Mouse (Mus musculus): ENCODE measurements around the gene Tmem87a. TPM values are rescaled to one million over a fixed set of nuclear protein-coding genes. Genes with fewer than 3 reads are reported as not detected.

The Tmem87a gene
- 2.2 and 2.3 TPM in 2 replicates for polyA plus RNA-seq (2012; rRNA removed; ENCODE audit: low replicate concordance)

DNA sequence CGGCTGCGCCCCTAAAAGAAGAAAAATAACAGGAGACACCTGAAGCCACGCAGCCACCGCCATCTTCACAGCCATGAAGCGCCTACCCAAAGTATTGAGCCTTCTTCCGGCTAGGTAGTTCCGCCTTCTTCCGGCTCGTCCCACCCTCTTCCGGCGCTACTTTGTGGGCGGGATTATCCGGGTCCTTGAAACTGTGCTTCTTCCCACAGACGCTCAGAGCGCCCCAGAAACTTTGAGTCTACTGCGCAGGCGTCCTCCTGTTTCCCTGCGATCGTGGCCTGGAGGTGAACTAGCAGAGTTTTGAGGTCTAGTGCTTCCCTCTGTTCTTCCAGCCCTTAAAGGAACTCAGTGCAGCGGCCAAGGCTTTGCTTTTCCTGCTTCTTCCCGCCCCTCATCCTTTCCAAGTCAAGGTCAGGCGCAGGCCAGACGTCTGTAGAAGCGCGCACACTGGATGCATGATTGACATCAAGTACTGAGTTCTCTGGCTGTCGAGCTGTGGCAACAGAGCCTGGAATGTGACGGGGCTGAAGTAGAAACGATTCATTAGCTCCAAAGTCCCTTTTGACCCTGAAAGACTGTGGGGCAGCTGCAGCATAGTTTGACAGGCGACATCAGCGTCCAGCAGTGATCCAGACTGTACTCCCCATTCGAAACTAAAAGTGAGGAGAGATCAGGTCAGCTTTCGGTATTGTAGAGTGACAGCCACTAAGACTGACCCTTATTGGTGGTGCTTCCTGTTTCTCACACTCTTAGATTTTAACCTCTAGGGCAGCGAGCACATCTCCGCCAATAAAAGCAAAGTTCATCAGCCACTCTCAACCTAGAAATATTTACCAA is at the start of gene Tmem87a:
Gene Tmem87a (minus strand): TSS at position 128 of the 837 bp plus-strand sequence.

DNA sequence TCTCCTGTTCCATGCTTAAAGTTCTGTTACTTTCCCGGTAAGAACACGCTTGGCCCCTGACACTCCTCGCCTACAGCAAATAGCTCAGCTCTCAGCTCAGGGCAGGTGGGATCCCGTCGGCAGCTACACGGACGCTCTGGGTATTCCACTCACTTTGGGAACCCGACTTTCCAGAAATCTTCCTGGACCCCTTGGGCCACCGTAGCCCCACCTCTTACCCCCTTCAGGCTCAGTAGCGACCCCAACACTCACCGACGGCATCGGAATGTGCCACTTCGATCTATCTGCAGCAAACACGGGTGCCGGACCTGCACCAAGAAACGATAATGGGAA is 294 bp downstream of the Tmem87a start, which contains the start of gene Ganc:
Gene Ganc (plus strand): TSS at position 244 of the 333 bp plus-strand sequence.

DNA sequence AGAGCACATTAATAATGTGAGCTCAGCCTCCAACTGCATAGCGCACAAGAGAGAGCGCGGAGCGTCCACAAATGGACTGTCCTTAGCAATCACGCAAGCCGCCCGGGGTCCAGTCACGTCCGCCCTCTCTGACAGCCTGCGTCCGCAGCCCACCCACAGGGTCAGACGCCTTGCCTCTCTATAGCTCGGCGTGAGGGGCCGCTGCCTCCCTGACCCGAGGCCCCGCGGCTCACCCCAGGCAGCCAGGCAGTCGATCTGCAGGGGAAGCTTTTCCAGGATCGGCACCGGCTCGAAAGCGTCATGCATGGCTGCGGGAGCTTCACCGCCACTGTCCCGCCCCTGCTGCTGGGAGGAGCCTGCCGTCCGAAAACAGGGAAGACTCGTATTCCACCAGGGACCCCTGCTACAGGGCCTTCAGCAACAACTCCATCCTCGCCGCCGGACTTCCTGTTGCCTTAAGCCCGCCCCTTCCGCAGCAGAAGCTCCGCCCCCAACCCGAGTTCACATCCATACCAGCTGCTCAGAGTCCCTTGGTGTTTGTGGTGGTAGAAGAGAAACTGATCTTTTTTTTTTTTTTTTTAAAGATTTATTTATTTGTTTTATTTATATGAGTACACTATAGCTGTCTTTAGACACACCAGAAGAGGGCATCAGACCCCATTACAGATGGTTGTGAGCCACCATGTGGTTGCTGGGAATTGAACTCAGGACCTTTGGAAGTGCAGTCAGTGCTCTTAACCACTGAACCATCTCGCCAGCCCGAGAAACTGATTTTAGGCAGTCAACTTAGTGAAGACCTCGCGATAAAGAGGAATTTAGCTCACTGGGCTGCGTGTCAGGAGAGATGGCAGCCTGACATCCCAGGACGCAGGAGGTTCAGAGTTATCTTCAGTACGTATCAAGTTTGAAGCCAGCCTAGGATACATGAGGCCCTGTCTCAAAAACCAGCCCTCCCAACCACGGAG is 50.9 kb downstream of the Tmem87a start, which contains the start of gene Vps39:
Gene Vps39 (minus strand): TSS at position 456 of the 965 bp plus-strand sequence.

DNA sequence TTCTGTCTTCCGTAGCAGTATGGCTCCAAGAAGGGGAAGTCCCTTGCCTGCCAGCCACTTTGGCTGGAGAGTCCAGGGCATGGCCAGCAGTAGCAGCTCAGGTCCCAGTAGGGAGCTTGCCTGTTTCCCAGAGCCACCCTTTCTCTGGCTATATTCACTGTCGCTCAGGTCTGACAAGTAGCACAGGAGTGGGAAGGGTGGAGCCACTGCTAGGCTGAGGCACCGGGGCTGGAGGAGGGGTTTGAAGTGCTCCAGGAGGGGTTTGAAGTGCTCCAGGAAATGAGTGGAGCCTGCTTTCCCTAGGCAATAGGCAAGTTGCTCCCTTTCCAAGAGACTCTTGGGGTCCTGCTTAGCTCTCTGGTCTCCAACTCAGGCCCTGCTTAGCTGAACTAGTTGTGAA is 89.9 kb downstream of the Tmem87a start, which contains the start of gene Pla2g4f:
Gene Pla2g4f (minus strand): TSS at position 190 of the 400 bp plus-strand sequence.

Other genes with a start within 250 kb of the Tmem87a start
- gene Ehd4, start 249.5 kb downstream of the Tmem87a start, polyA plus RNA-seq (2012; rRNA removed; ENCODE audit: low replicate concordance), result 17.1 and 18.4 TPM in 2 replicates
- gene Pla2g4e, start 158.8 kb downstream of the Tmem87a start, polyA plus RNA-seq (2012; rRNA removed; ENCODE audit: low replicate concordance), result 0.04 and 0.28 TPM in 2 replicates
- gene Pla2g4d, start 114.9 kb downstream of the Tmem87a start, polyA plus RNA-seq (2012; rRNA removed; ENCODE audit: low replicate concordance), result 0.02 TPM in 1 of 2 replicates, not detected in the other
- gene Pla2g4f, start 89.9 kb downstream of the Tmem87a start, polyA plus RNA-seq (2012; rRNA removed; ENCODE audit: low replicate concordance), result 0.12 and 0.19 TPM in 2 replicates
- 6.9 and 9.7 TPM in 2 replicates for gene Vps39, start 51.0 kb downstream of the Tmem87a start, polyA plus RNA-seq (2012; rRNA removed; ENCODE audit: low replicate concordance)
- gene Ganc, start 217 bp downstream of the Tmem87a start, polyA plus RNA-seq (2012; rRNA removed; ENCODE audit: low replicate concordance), result 3.5 and 6.2 TPM in 2 replicates
- 0.47 and 0.62 TPM in 2 replicates for gene Capn3, start 51.9 kb upstream of the Tmem87a start, polyA plus RNA-seq (2012; rRNA removed; ENCODE audit: low replicate concordance)
- 8.6 and 31.0 TPM in 2 replicates for gene Zfp106, start 159.7 kb upstream of the Tmem87a start, polyA plus RNA-seq (2012; rRNA removed; ENCODE audit: low replicate concordance)
- gene Snap23, start 163.6 kb upstream of the Tmem87a start, polyA plus RNA-seq (2012; rRNA removed; ENCODE audit: low replicate concordance), result 0.79 and 1.1 TPM in 2 replicates
- gene Haus2, start 205.3 kb upstream of the Tmem87a start, polyA plus RNA-seq (2012; rRNA removed; ENCODE audit: low replicate concordance), result 0.40 and 0.59 TPM in 2 replicates
- 4.6 and 7.9 TPM in 2 replicates for gene Lrrc57, start 205.4 kb upstream of the Tmem87a start, polyA plus RNA-seq (2012; rRNA removed; ENCODE audit: low replicate concordance)
- 1.1 and 1.5 TPM in 2 replicates for gene Stard9, start 225.0 kb upstream of the Tmem87a start, polyA plus RNA-seq (2012; rRNA removed; ENCODE audit: low replicate concordance)

All from duodenum, adult 2 months (tissue).